Mouse (Mus musculus): Measurements from ENCODE around the gene Wfdc9. TPM values are rescaled to one million over a fixed set of nuclear protein-coding genes. Genes with fewer than 3 reads are reported as not detected.
"Not testable (repeated sequence)": the region's sequence is repeated elsewhere in the genome, so short reads cannot be mapped to it uniquely, and the experiment has no call there.

Wfdc9 gene
- polyA plus RNA-seq, 1 experiment from 2014 or later, result not detected

GRCm38 (mm10) chr2:164641881-164642673 lies 14.3 kb downstream of the Wfdc9 start:
- ATAC-seq (ENCODE audit: insufficient number of reproducible peaks, low FRiP score, low TSS enrichment, low read depth) (no peak), DNase-seq (ENCODE audit: low spot score) (no peak)
- Histone ChIP-seq H3K9ac (ENCODE audit: low read length) (no peak overlapping the region), H3K4me3 (ENCODE audit: low read depth, low read length) (no peak overlapping the region), H3K4me2 (ENCODE audit: low read depth, severe bottlenecking) (no peak overlapping the region), H3K27ac (replicated peaks; ENCODE audit: low read depth, low read length) (no peak overlapping the region), H3K27me3 (ENCODE audit: control insufficient read depth, insufficient read depth, low read length) (no peaks in the 10 kb centered on the region), H3K9me3 (ENCODE audit: control insufficient read depth, low read length) (no peaks in the 10 kb centered on the region), H3K4me1 (ENCODE audit: control insufficient read depth, insufficient read depth, low read length) (no peaks in the 10 kb centered on the region), H3K36me3 (ENCODE audit: control insufficient read depth, insufficient read depth, low read length) (no peaks in the 10 kb centered on the region)
- WGBS, result 89% methylated on average over 13 of the region's 13 CpGs

GRCm38 (mm10) chr2:164641129-164641528 lies 15.3 kb downstream of the Wfdc9 start:
- DNase-seq (ENCODE audit: low spot score) (no peak), ATAC-seq (ENCODE audit: insufficient number of reproducible peaks, low FRiP score, low TSS enrichment, low read depth) (no peak)
- H3K27me3 ChIP-seq (ENCODE audit: control insufficient read depth, insufficient read depth, low read length), result no peaks in the 10 kb centered on the region
- H3K27ac ChIP-seq (replicated peaks; ENCODE audit: low read depth, low read length), result no peak overlapping the region
- no peaks in the 10 kb centered on the region for H3K36me3 ChIP-seq (ENCODE audit: control insufficient read depth, insufficient read depth, low read length)
- 63% methylated on average over 7 of the region's 7 CpGs for WGBS
- no peaks in the 10 kb centered on the region for H3K9me3 ChIP-seq (ENCODE audit: control insufficient read depth, low read length)
- H3K4me1 ChIP-seq (ENCODE audit: control insufficient read depth, insufficient read depth, low read length), result no peaks in the 10 kb centered on the region
- H3K9ac ChIP-seq (ENCODE audit: low read length), result no peak overlapping the region
- H3K4me2 ChIP-seq (ENCODE audit: low read depth, severe bottlenecking), result no peak overlapping the region
- no peak overlapping the region for H3K4me3 ChIP-seq (ENCODE audit: low read depth, low read length)

- H3K9me3 ChIP-seq (ENCODE audit: control insufficient read depth, low read length), result no peaks in the 10 kb centered on the region
- 89% methylated on average over 3 of the region's 3 CpGs for WGBS
- H3K9ac ChIP-seq (ENCODE audit: low read length), result no peak within 1 kb of the TSS
- no peak within 1 kb of the TSS for H3K4me2 ChIP-seq (ENCODE audit: low read depth, severe bottlenecking)
- no peaks in the 10 kb centered on the region for H3K36me3 ChIP-seq (ENCODE audit: control insufficient read depth, insufficient read depth, low read length)
- ATAC-seq (ENCODE audit: insufficient number of reproducible peaks, low FRiP score, low TSS enrichment, low read depth) (no peak), DNase-seq (ENCODE audit: low spot score) (no peak)
- no peaks in the 10 kb centered on the region for H3K4me1 ChIP-seq (ENCODE audit: control insufficient read depth, insufficient read depth, low read length)
- no peak within 1 kb of the TSS for H3K27ac ChIP-seq (replicated peaks; ENCODE audit: low read depth, low read length)
- H3K4me3 ChIP-seq (ENCODE audit: low read depth, low read length), result no peak within 1 kb of the TSS
- no peaks in the 10 kb centered on the region for H3K27me3 ChIP-seq (ENCODE audit: control insufficient read depth, insufficient read depth, low read length)
Observed at GRCm38 (mm10) chr2:164638696-164639095, 17.7 kb downstream of the Wfdc9 start, which contains the start of gene Wfdc16. Wfdc16 (minus strand) TSS chr2:164638796.

GRCm38 (mm10) chr2:164635266-164635665 lies 21.1 kb downstream of the Wfdc9 start:
- Histone ChIP-seq H3K9ac (ENCODE audit: low read length) (no peak overlapping the region), H3K4me2 (ENCODE audit: low read depth, severe bottlenecking) (no peak overlapping the region), H3K4me1 (ENCODE audit: control insufficient read depth, insufficient read depth, low read length) (no peaks in the 10 kb centered on the region), H3K9me3 (ENCODE audit: control insufficient read depth, low read length) (no peaks in the 10 kb centered on the region), H3K36me3 (ENCODE audit: control insufficient read depth, insufficient read depth, low read length) (no peaks in the 10 kb centered on the region), H3K27me3 (ENCODE audit: control insufficient read depth, insufficient read depth, low read length) (no peaks in the 10 kb centered on the region), H3K27ac (replicated peaks; ENCODE audit: low read depth, low read length) (no peak overlapping the region), H3K4me3 (ENCODE audit: low read depth, low read length) (no peak overlapping the region)
- 74% methylated on average over 9 of the region's 9 CpGs for WGBS
- ATAC-seq (ENCODE audit: insufficient number of reproducible peaks, low FRiP score, low TSS enrichment, low read depth) (no peak), DNase-seq (ENCODE audit: low spot score) (no peak)

- WGBS, result 78% methylated on average over 4 of the region's 4 CpGs
- no peak for DNase-seq (ENCODE audit: low spot score)
- no peak overlapping the region for H3K27ac ChIP-seq (replicated peaks; ENCODE audit: low read depth, low read length)
Observed at GRCm38 (mm10) chr2:164621775-164622174, 34.6 kb downstream of the Wfdc9 start.

GRCm38 (mm10) chr2:164619050-164619449 lies 37.3 kb downstream of the Wfdc9 start:
- 81% methylated on average over 5 of the region's 5 CpGs for WGBS
- H3K4me2 ChIP-seq (ENCODE audit: low read depth, severe bottlenecking), result no peak overlapping the region

More at GRCm38 (mm10) chr2:164621775-164622174, 34.6 kb downstream of the Wfdc9 start:
- no peak for ATAC-seq (ENCODE audit: insufficient number of reproducible peaks, low FRiP score, low TSS enrichment, low read depth)
- Histone ChIP-seq H3K27me3 (ENCODE audit: control insufficient read depth, insufficient read depth, low read length) (no peaks in the 10 kb centered on the region), H3K9ac (ENCODE audit: low read length) (no peak overlapping the region), H3K4me2 (ENCODE audit: low read depth, severe bottlenecking) (no peak overlapping the region), H3K9me3 (ENCODE audit: control insufficient read depth, low read length) (no peaks in the 10 kb centered on the region), H3K4me3 (ENCODE audit: low read depth, low read length) (no peak overlapping the region), H3K36me3 (ENCODE audit: control insufficient read depth, insufficient read depth, low read length) (no peaks in the 10 kb centered on the region), H3K4me1 (ENCODE audit: control insufficient read depth, insufficient read depth, low read length) (no peaks in the 10 kb centered on the region)

GRCm38 (mm10) chr2:164615386-164615785 lies 41.0 kb downstream of the Wfdc9 start:
- Histone ChIP-seq H3K27ac (replicated peaks; ENCODE audit: low read depth, low read length) (no peak overlapping the region), H3K4me3 (ENCODE audit: low read depth, low read length) (no peak overlapping the region), H3K4me2 (ENCODE audit: low read depth, severe bottlenecking) (no peak overlapping the region), H3K9ac (ENCODE audit: low read length) (no peak overlapping the region), H3K27me3 (ENCODE audit: control insufficient read depth, insufficient read depth, low read length) (no peaks in the 10 kb centered on the region), H3K9me3 (ENCODE audit: control insufficient read depth, low read length) (no peaks in the 10 kb centered on the region), H3K36me3 (ENCODE audit: control insufficient read depth, insufficient read depth, low read length) (no peaks in the 10 kb centered on the region), H3K4me1 (ENCODE audit: control insufficient read depth, insufficient read depth, low read length) (no peaks in the 10 kb centered on the region)
- no peak for DNase-seq (ENCODE audit: low spot score)
- ATAC-seq (ENCODE audit: insufficient number of reproducible peaks, low FRiP score, low TSS enrichment, low read depth), result no peak
- WGBS, result 82% methylated on average over 3 of the region's 3 CpGs

More at GRCm38 (mm10) chr2:164619050-164619449, 37.3 kb downstream of the Wfdc9 start:
- Histone ChIP-seq H3K36me3 (ENCODE audit: control insufficient read depth, insufficient read depth, low read length) (no peaks in the 10 kb centered on the region), H3K4me3 (ENCODE audit: low read depth, low read length) (no peak overlapping the region), H3K9me3 (ENCODE audit: control insufficient read depth, low read length) (no peaks in the 10 kb centered on the region), H3K27ac (replicated peaks; ENCODE audit: low read depth, low read length) (no peak overlapping the region), H3K4me1 (ENCODE audit: control insufficient read depth, insufficient read depth, low read length) (no peaks in the 10 kb centered on the region), H3K9ac (ENCODE audit: low read length) (no peak overlapping the region), H3K27me3 (ENCODE audit: control insufficient read depth, insufficient read depth, low read length) (no peaks in the 10 kb centered on the region)
- ATAC-seq (ENCODE audit: insufficient number of reproducible peaks, low FRiP score, low TSS enrichment, low read depth) (no peak), DNase-seq (ENCODE audit: low spot score) (no peak)

GRCm38 (mm10) chr2:164613471-164613870 lies 42.9 kb downstream of the Wfdc9 start, which contains the start of the genes Wfdc6b and Wfdc8:
Wfdc6b (plus strand) TSS chr2:164613522.
Wfdc8 (minus strand) TSS chr2:164613626.
- not testable (repeated sequence) for H3K27me3 ChIP-seq (ENCODE audit: control insufficient read depth, insufficient read depth, low read length); H3K27ac ChIP-seq (replicated peaks; ENCODE audit: low read depth, low read length); H3K36me3 ChIP-seq (ENCODE audit: control insufficient read depth, insufficient read depth, low read length); DNase-seq (ENCODE audit: low spot score); H3K4me1 ChIP-seq (ENCODE audit: control insufficient read depth, insufficient read depth, low read length); H3K4me2 ChIP-seq (ENCODE audit: low read depth, severe bottlenecking); ATAC-seq (ENCODE audit: insufficient number of reproducible peaks, low FRiP score, low TSS enrichment, low read depth); H3K9me3 ChIP-seq (ENCODE audit: control insufficient read depth, low read length); H3K4me3 ChIP-seq (ENCODE audit: low read depth, low read length); H3K9ac ChIP-seq (ENCODE audit: low read length)
- whole genome bisulfite sequencing, result 62% methylated on average over 7 of the region's 8 CpGs

Measured in limb, embryonic 11.5 days (tissue).